Mouse (Mus musculus): Measurements from ENCODE around the gene Eef1akmt3. TPM values are rescaled to one million over a fixed set of nuclear protein-coding genes. Genes with fewer than 3 reads are reported as not detected.
A peak's percentile ranks its signal among the peaks of the same experiment; 100 is the strongest.

Gene Eef1akmt3
- polyA plus RNA-seq, 1 experiment = 0.11 TPM

DNA sequence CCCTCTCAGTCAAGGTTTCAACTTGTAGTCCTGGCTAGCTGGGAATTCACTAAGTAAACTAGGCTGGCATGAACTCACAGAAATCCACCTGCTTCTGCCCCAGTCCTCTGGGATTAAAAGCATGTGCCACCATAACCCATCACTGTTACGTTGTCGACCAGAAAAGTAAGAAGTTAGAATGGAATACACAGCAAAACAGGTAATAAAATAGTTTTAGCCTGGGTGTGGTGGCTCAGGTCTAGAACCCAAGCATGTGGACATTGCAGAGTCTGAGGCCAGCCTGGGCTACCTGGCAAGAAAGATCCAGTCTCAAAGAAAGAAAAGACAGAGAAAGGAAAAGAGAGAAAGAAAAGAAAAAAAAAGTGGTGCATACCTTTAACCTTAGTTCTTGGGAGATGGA is 20.2 kb upstream of the Eef1akmt3 start:
- TF ChIP-seq TCF3 (IDR thresholded peaks at IDR 0.05; ENCODE audit: insufficient read length, low read depth) = no peak
- no peak for TF ChIP-seq CEBPB (IDR thresholded peaks at IDR 0.05; ENCODE audit: insufficient read depth, poor library complexity, severe bottlenecking)
- no peak for TF ChIP-seq POLR2A (IDR thresholded peaks at IDR 0.05; ENCODE audit: insufficient read length, low read depth)
- peaks cover 24% of the 10 kb centered on the region for H3K79me2 ChIP-seq (ENCODE audit: control insufficient read depth, insufficient read depth)
- H3ac ChIP-seq (ENCODE audit: control insufficient read depth, insufficient read length) = no peak overlapping the region
- H3K4me2 ChIP-seq (ENCODE audit: low read depth) = no peak overlapping the region
- H3K27me3 ChIP-seq (ENCODE audit: control insufficient read depth, insufficient read depth, insufficient read length) = no peaks in the 10 kb centered on the region
- peaks cover 15% of the 10 kb centered on the region for H3K36me3 ChIP-seq (ENCODE audit: control insufficient read depth, insufficient read depth)
- H3K4me3 ChIP-seq = no peak overlapping the region

DNA sequence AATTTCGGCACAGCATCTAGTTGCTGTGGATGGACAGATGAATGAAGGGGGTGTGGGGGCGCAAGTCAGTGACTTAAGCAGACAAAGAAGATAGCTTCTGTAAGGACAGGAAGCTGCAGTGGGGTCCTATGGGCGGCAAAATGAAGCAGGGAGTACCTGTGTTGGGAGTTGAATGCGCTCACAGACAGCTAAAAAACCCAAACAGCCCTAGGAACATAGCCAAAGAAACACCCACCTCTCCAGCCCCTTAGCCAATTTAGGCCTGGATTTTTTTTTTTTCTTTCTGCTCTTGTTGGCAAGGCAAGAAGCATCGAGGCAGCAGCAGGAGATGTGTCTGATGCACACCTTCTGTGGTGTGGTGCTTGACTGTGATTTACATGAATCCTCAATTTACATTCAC is 19.8 kb upstream of the Eef1akmt3 start:
- TF ChIP-seq CEBPB (IDR thresholded peaks at IDR 0.05; ENCODE audit: insufficient read depth, poor library complexity, severe bottlenecking) = no peak
- Histone ChIP-seq H3K79me2 (ENCODE audit: control insufficient read depth, insufficient read depth) (peaks cover 24% of the 10 kb centered on the region), H3ac (ENCODE audit: control insufficient read depth, insufficient read length) (no peak overlapping the region), H3K36me3 (ENCODE audit: control insufficient read depth, insufficient read depth) (peaks cover 13% of the 10 kb centered on the region), H3K4me3 (peak overlapping the region; percentile 13), H3K4me2 (ENCODE audit: low read depth) (no peak overlapping the region), H3K27me3 (ENCODE audit: control insufficient read depth, insufficient read depth, insufficient read length) (no peaks in the 10 kb centered on the region)

DNA sequence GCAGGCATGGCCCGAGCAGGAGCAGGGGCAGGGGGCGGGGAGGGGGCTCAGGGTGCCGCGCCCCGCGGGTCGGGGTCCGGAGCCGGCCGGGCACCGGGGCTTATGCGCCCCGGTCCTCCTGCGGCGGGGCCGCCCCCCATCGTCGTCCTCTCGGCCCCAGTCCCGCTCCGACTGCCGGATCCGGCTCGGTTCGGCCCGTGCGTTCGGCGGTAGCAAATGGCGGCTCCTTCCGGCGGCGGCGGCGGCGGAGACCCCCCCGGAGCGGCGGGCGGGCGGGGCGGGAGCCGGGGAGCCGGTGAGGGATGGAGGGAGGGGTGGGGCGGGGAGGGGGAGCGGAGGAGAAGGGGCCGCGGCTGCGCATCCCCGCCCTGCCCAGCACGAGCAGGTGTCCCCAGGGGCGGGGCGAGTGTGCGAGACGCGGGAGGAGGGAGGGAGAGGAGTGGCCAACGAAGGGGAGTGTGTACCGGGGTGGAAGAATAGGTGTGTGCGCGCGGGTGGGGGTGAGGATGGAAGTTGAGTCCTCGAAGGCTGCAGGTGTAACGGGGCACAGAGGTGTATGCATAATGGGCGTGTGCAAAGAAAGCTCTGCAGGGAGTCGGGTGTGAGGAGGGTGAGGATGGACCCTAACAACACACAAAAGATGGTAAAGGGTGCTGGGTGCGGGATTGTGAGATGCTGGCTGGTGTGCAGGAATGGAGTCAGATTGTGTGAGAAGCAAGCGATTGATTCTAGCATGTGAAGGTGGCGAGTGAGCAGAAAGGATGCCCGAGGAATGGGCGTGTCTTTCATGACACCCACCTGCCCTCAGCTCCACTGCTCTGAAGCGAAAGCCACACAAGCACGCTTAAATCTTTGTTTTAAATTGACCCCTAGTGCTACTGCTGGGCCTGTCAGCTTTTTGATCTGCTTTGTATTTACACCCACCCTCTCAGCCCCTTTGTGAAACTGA is 18.9 kb upstream of the Eef1akmt3 start, which contains the start of gene March9:
TSS of gene March9 (minus strand) at position 217 of the 949 bp plus-strand sequence.
- Histone ChIP-seq H3K27me3 (ENCODE audit: control insufficient read depth, insufficient read depth, insufficient read length) (no peaks in the 10 kb centered on the region), H3K79me2 (ENCODE audit: control insufficient read depth, insufficient read depth) (peaks cover 17% of the 10 kb centered on the region), H3K4me2 (ENCODE audit: low read depth) (peak within 1 kb of the TSS; percentile 69), H3ac (ENCODE audit: control insufficient read depth, insufficient read length) (peak within 1 kb of the TSS; percentile 31), H3K4me3 (peak within 1 kb of the TSS; percentile 13), H3K36me3 (ENCODE audit: control insufficient read depth, insufficient read depth) (peaks cover 6% of the 10 kb centered on the region)
- TF ChIP-seq POLR2A (IDR thresholded peaks at IDR 0.05; ENCODE audit: insufficient read length, low read depth) (peak; percentile 19), SRF (IDR thresholded peaks at IDR 0.05; ENCODE audit: control insufficient read depth, insufficient read length, low read depth) (no peak), TCF3 (IDR thresholded peaks at IDR 0.05; ENCODE audit: insufficient read length, low read depth) (no peak), MYOG (IDR thresholded peaks at IDR 0.05; ENCODE audit: control insufficient read depth in 1 of 3, insufficient read depth in 1 of 3, insufficient read length in 2 of 3, low read depth in 2 of 3) (peak in 1 of 3 experiments; percentile 61), MYOD1 (IDR thresholded peaks at IDR 0.05; ENCODE audit: control insufficient read depth in 1 of 3, insufficient read length in 2 of 3, low read depth in 2 of 3) (peak in 2 of 3 experiments; percentile 22 to 74), TCF12 (IDR thresholded peaks at IDR 0.05; ENCODE audit: insufficient read depth, poor library complexity, severe bottlenecking) (no peak)

GRCm38 (mm10) chr10:127059174-127059967 is 18.1 kb upstream of the Eef1akmt3 start:
- H3K27me3 ChIP-seq (ENCODE audit: control insufficient read depth, insufficient read depth, insufficient read length) = no peaks in the 10 kb centered on the region
- no peak for TF ChIP-seq SRF (IDR thresholded peaks at IDR 0.05; ENCODE audit: control insufficient read depth, insufficient read length, low read depth)
- TF ChIP-seq TCF3 (IDR thresholded peaks at IDR 0.05; ENCODE audit: insufficient read length, low read depth) = no peak
- TF ChIP-seq E2F4 (IDR thresholded peaks at IDR 0.05; ENCODE audit: insufficient read depth) = no peak
- no peak for TF ChIP-seq CEBPB (IDR thresholded peaks at IDR 0.05; ENCODE audit: insufficient read depth, poor library complexity, severe bottlenecking)
- no peak for TF ChIP-seq POLR2AphosphoS2 (IDR thresholded peaks at IDR 0.05; ENCODE audit: insufficient read length, low read depth)
- TF ChIP-seq USF1 (IDR thresholded peaks at IDR 0.05; ENCODE audit: low read depth) = no peak
- TF ChIP-seq REST (IDR thresholded peaks at IDR 0.05; ENCODE audit: insufficient read depth, insufficient read length) = no peak
- no peak for TF ChIP-seq MAX (IDR thresholded peaks at IDR 0.05; ENCODE audit: low read depth)
- no peak for TF ChIP-seq MYOD1 (IDR thresholded peaks at IDR 0.05; ENCODE audit: control insufficient read depth in 1 of 3, insufficient read length in 2 of 3, low read depth in 2 of 3)
- TF ChIP-seq POLR2A (IDR thresholded peaks at IDR 0.05; ENCODE audit: insufficient read length, low read depth) = no peak
- no peak for TF ChIP-seq MYOG (IDR thresholded peaks at IDR 0.05; ENCODE audit: control insufficient read depth in 1 of 3, insufficient read depth in 1 of 3, insufficient read length in 2 of 3, low read depth in 2 of 3)
- TF ChIP-seq TCF12 (IDR thresholded peaks at IDR 0.05; ENCODE audit: insufficient read depth, poor library complexity, severe bottlenecking) = no peak

GRCm38 (mm10) chr10:127058708-127059107 is 17.4 kb upstream of the Eef1akmt3 start:
- Histone ChIP-seq H3ac (ENCODE audit: control insufficient read depth, insufficient read length) (no peak overlapping the region), H3K36me3 (ENCODE audit: control insufficient read depth, insufficient read depth) (no peaks in the 10 kb centered on the region), H3K4me2 (ENCODE audit: low read depth) (peak overlapping the region; percentile 51), H3K79me2 (ENCODE audit: control insufficient read depth, insufficient read depth) (peaks cover 2% of the 10 kb centered on the region), H3K27me3 (ENCODE audit: control insufficient read depth, insufficient read depth, insufficient read length) (no peaks in the 10 kb centered on the region), H3K4me3 (no peak overlapping the region)
- TF ChIP-seq USF1 (IDR thresholded peaks at IDR 0.05; ENCODE audit: low read depth) = no peak
- TF ChIP-seq POLR2A (IDR thresholded peaks at IDR 0.05; ENCODE audit: insufficient read length, low read depth) = no peak
- TF ChIP-seq E2F4 (IDR thresholded peaks at IDR 0.05; ENCODE audit: insufficient read depth) = no peak
- TF ChIP-seq MAX (IDR thresholded peaks at IDR 0.05; ENCODE audit: low read depth) = no peak
- no peak for TF ChIP-seq MYOG (IDR thresholded peaks at IDR 0.05; ENCODE audit: control insufficient read depth in 1 of 3, insufficient read depth in 1 of 3, insufficient read length in 2 of 3, low read depth in 2 of 3)
- no peak for TF ChIP-seq TCF12 (IDR thresholded peaks at IDR 0.05; ENCODE audit: insufficient read depth, poor library complexity, severe bottlenecking)
- no peak for TF ChIP-seq TCF3 (IDR thresholded peaks at IDR 0.05; ENCODE audit: insufficient read length, low read depth)
- TF ChIP-seq CEBPB (IDR thresholded peaks at IDR 0.05; ENCODE audit: insufficient read depth, poor library complexity, severe bottlenecking) = no peak
- TF ChIP-seq SRF (IDR thresholded peaks at IDR 0.05; ENCODE audit: control insufficient read depth, insufficient read length, low read depth) = no peak
- no peak for TF ChIP-seq REST (IDR thresholded peaks at IDR 0.05; ENCODE audit: insufficient read depth, insufficient read length)
- no peak for TF ChIP-seq POLR2AphosphoS2 (IDR thresholded peaks at IDR 0.05; ENCODE audit: insufficient read length, low read depth)
- TF ChIP-seq MYOD1 (IDR thresholded peaks at IDR 0.05; ENCODE audit: control insufficient read depth in 1 of 3, insufficient read length in 2 of 3, low read depth in 2 of 3) = no peak

More at GRCm38 (mm10) chr10:127059174-127059967, 18.1 kb upstream of the Eef1akmt3 start:
- peak overlapping the region; percentile 13 for H3K4me3 ChIP-seq
- peak overlapping the region; percentile 31 for H3ac ChIP-seq (ENCODE audit: control insufficient read depth, insufficient read length)
- peak overlapping the region; percentile 51 for H3K4me2 ChIP-seq (ENCODE audit: low read depth)
- H3K36me3 ChIP-seq (ENCODE audit: control insufficient read depth, insufficient read depth) = no peaks in the 10 kb centered on the region
- peaks cover 8% of the 10 kb centered on the region for H3K79me2 ChIP-seq (ENCODE audit: control insufficient read depth, insufficient read depth)
